ENCODE assay signal across 18 mouse cellular contexts in genomic region chr13:52973427-52973826, GRCm38 (mm10). TPM values are rescaled to one million over a fixed set of nuclear protein-coding genes. Genes with fewer than 3 reads are reported as not detected.
DNase-seq lines count a peak whose midpoint lies in the region.
"Had no signal": no experiment of that assay in that cellular context is flagged by ENCODE, and none has a peak within 500 bp of the region (broad histone marks: within the 10 kb centered on the region; RNA-seq: fewer than 3 reads in every experiment).

No protein-coding gene starts in this region.

- DNase-seq in adrenal gland, postnatal 36 days, result peak; percentile 43 to 60
- DNase-seq in adrenal gland, postnatal 4 days (ENCODE audit: low spot score in 2 of 2), result no peak
- DNase-seq in left cerebral cortex, adult 18-20 months (ENCODE audit: low spot score in 2 of 2), result peak; percentile 28
- DNase-seq in left cerebral cortex, adult 8-10 months (ENCODE audit: low spot score in 2 of 2), result no peak
- DNase-seq in 3134 (ENCODE audit: extremely low read depth, insufficient read length, low spot score), result peak; percentile 38
- DNase-seq in brain, adult 2 months (ENCODE audit: low read depth, low spot score), result peak; percentile 71
- no peak for DNase-seq in spleen, postnatal 4 days (ENCODE audit: low spot score in 2 of 2)
- DNase-seq: B cell, adult 2 months; cerebellum, adult 11-12 months; cerebellum, adult 9-11 months; embryo, embryonic 11 days; gastrocnemius, postnatal 10 days; kidney, postnatal 14 days; layer of hippocampus, adult 9-11 months; liver, embryonic 13.5 days; lung, embryonic 14.5 days; retina, postnatal 1 day; thymus, postnatal 4 days had no signal

RNA-seq across cellular contexts. Expression of gene Nfil3, which starts 7.4 kb away (rescaled TPM):
- 10 to 100 TPM; 48.9 to 83.1 TPM for total RNA-seq in adrenal gland, postnatal 36 days (2021)
- total RNA-seq in adrenal gland, postnatal 4 days (2021), result 10 to 100 TPM; 27.2 to 29.3 TPM
- total RNA-seq in left cerebral cortex, adult 18-20 months (2021), result 10 to 100 TPM; 20.3 to 30.0 TPM
- total RNA-seq in left cerebral cortex, adult 8-10 months (2022), result 10 to 100 TPM in 3 of 4 experiments, 1 to 10 TPM in 1; 9.5 to 11.4 (median 10.7) TPM

RNA-seq across cellular contexts. Expression of gene Auh, which starts 43.9 kb away (rescaled TPM):
- total RNA-seq in adrenal gland, postnatal 36 days (2021), result 100 to 1,000 TPM; 130 to 159 TPM
- total RNA-seq in adrenal gland, postnatal 4 days (2021), result 100 to 1,000 TPM; 101 TPM
- 100 to 1,000 TPM; 102 to 108 TPM for total RNA-seq in left cerebral cortex, adult 18-20 months (2021)
- total RNA-seq in left cerebral cortex, adult 8-10 months (2022), result 100 to 1,000 TPM in 3 of 4 experiments, 10 to 100 TPM in 1; 94.6 to 109 (median 103) TPM

Comparison
In these comparisons a context has a peak if more than half of its experiments do, and no peak if none do; other contexts are left out.
1. DNase-seq: peak in adrenal gland, postnatal 36 days (2 of 2), left cerebral cortex, adult 18-20 months (2 of 2), 3134 (single experiment) and brain, adult 2 months (single experiment); none in adrenal gland, postnatal 4 days (0 of 2), left cerebral cortex, adult 8-10 months (0 of 2) and spleen, postnatal 4 days (0 of 2).